Mouse (Mus musculus): ENCODE measurements around the gene Olfr1295. TPM values are rescaled to one million over a fixed set of nuclear protein-coding genes. Genes with fewer than 3 reads are reported as not detected.

Gene Olfr1295
- not detected in 2 replicates for polyA plus RNA-seq (2015; fragmentation: Nextera tagmentation; extraction: Ambion mirVana)

GRCm38 (mm10) chr2:111569581-111569980 lies at the start of gene Olfr1295:
Olfr1295 (minus strand) TSS chr2:111569681.
- no peak within 1 kb of the TSS for H3K4me2 ChIP-seq
- no peak within 1 kb of the TSS for H3K9ac ChIP-seq
- no peak within 1 kb of the TSS for H3K27ac ChIP-seq (replicated peaks)
- no peaks in the 10 kb centered on the region for H3K36me3 ChIP-seq
- H3K4me1 ChIP-seq = no peaks in the 10 kb centered on the region
- ATAC-seq (ENCODE audit: extremely low read depth, insufficient number of reproducible peaks, low FRiP score, low TSS enrichment) = no peak
- H3K27me3 ChIP-seq (replicated peaks) = no peaks in the 10 kb centered on the region
- peaks cover 3% of the 10 kb centered on the region; the same call in 1 of the 2 replicates for H3K9me3 ChIP-seq
- no peak within 1 kb of the TSS for H3K4me3 ChIP-seq

- Histone ChIP-seq H3K4me2 (no peak within 1 kb of the TSS), H3K27ac (replicated peaks) (no peak within 1 kb of the TSS), H3K36me3 (no peaks in the 10 kb centered on the region), H3K4me1 (no peaks in the 10 kb centered on the region), H3K9me3 (no peaks in the 10 kb centered on the region), H3K27me3 (replicated peaks) (no peaks in the 10 kb centered on the region), H3K9ac (no peak within 1 kb of the TSS), H3K4me3 (no peak within 1 kb of the TSS)
- WGBS = 36% methylated on average over 1 of the region's 1 CpGs
- ATAC-seq (ENCODE audit: extremely low read depth, insufficient number of reproducible peaks, low FRiP score, low TSS enrichment) = no peak
These were observed 29.3 kb downstream of the Olfr1295 start, which contains the start of gene Olfr1294 for GRCm38 (mm10) chr2:111540191-111540590. Olfr1294 (minus strand) TSS chr2:111540291.

GRCm38 (mm10) chr2:111524903-111525302 lies 44.6 kb downstream of the Olfr1295 start, which contains the start of gene Olfr1293-ps:
Olfr1293-ps (plus strand) TSS chr2:111525203.
- Histone ChIP-seq H3K27me3 (replicated peaks) (no peaks in the 10 kb centered on the region), H3K4me1 (no peaks in the 10 kb centered on the region), H3K36me3 (no peaks in the 10 kb centered on the region), H3K9me3 (peaks cover 6% of the 10 kb centered on the region), H3K9ac (no peak within 1 kb of the TSS), H3K4me2 (no peak within 1 kb of the TSS), H3K27ac (replicated peaks) (no peak within 1 kb of the TSS), H3K4me3 (no peak within 1 kb of the TSS)
- 64% methylated on average over 1 of the region's 1 CpGs for WGBS
- no peak for ATAC-seq (ENCODE audit: extremely low read depth, insufficient number of reproducible peaks, low FRiP score, low TSS enrichment)

GRCm38 (mm10) chr2:111517451-111517850 lies 52.0 kb downstream of the Olfr1295 start:
- ATAC-seq (ENCODE audit: extremely low read depth, insufficient number of reproducible peaks, low FRiP score, low TSS enrichment) = no peak
- 76% methylated on average over 10 of the region's 10 CpGs for WGBS
- no peak overlapping the region for H3K4me3 ChIP-seq

More at GRCm38 (mm10) chr2:111517451-111517850, 52.0 kb downstream of the Olfr1295 start:
- no peak overlapping the region for H3K4me2 ChIP-seq
- H3K27ac ChIP-seq (replicated peaks) = no peak overlapping the region
- no peaks in the 10 kb centered on the region for H3K36me3 ChIP-seq
- H3K9me3 ChIP-seq = peaks cover 18% of the 10 kb centered on the region
- no peak overlapping the region for H3K9ac ChIP-seq
- H3K4me1 ChIP-seq = no peaks in the 10 kb centered on the region
- H3K27me3 ChIP-seq (replicated peaks) = no peaks in the 10 kb centered on the region

Other genes starting within 250 kb of the Olfr1295 start
- not detected in 2 replicates for gene Olfr1281, start 243.2 kb downstream of the Olfr1295 start, polyA plus RNA-seq (2015; fragmentation: Nextera tagmentation; extraction: Ambion mirVana)
- not detected in 2 replicates for gene Olfr1282, start 233.6 kb downstream of the Olfr1295 start, polyA plus RNA-seq (2015; fragmentation: Nextera tagmentation; extraction: Ambion mirVana)
- gene Olfr1283, start 202.9 kb downstream of the Olfr1295 start, polyA plus RNA-seq (2015; fragmentation: Nextera tagmentation; extraction: Ambion mirVana) = not detected in 2 replicates
- not detected in 2 replicates for gene Olfr1284, start 194.2 kb downstream of the Olfr1295 start, polyA plus RNA-seq (2015; fragmentation: Nextera tagmentation; extraction: Ambion mirVana)
- gene Olfr1286, start 146.6 kb downstream of the Olfr1295 start, polyA plus RNA-seq (2015; fragmentation: Nextera tagmentation; extraction: Ambion mirVana) = not detected in 2 replicates
- gene Olfr1287, start 120.5 kb downstream of the Olfr1295 start, polyA plus RNA-seq (2015; fragmentation: Nextera tagmentation; extraction: Ambion mirVana) = not detected in 2 replicates
- gene Olfr1288, start 95.6 kb downstream of the Olfr1295 start, polyA plus RNA-seq (2015; fragmentation: Nextera tagmentation; extraction: Ambion mirVana) = not detected in 2 replicates
- gene Olfr1289, start 88.9 kb downstream of the Olfr1295 start, polyA plus RNA-seq (2015; fragmentation: Nextera tagmentation; extraction: Ambion mirVana) = not detected in 2 replicates
- gene Olfr1290, start 75.9 kb downstream of the Olfr1295 start, polyA plus RNA-seq (2015; fragmentation: Nextera tagmentation; extraction: Ambion mirVana) = 0.17 TPM in 1 of 2 replicates, not detected in the other
- gene Olfr1291-ps1, start 72.5 kb downstream of the Olfr1295 start, polyA plus RNA-seq (2015; fragmentation: Nextera tagmentation; extraction: Ambion mirVana) = not detected in 2 replicates
- not detected in 2 replicates for gene Olfr1293-ps, start 44.5 kb downstream of the Olfr1295 start, polyA plus RNA-seq (2015; fragmentation: Nextera tagmentation; extraction: Ambion mirVana)
- gene Olfr1294, start 29.4 kb downstream of the Olfr1295 start, polyA plus RNA-seq (2015; fragmentation: Nextera tagmentation; extraction: Ambion mirVana) = not detected in 2 replicates
- not detected in 2 replicates for gene Olfr1297, start 56.8 kb upstream of the Olfr1295 start, polyA plus RNA-seq (2015; fragmentation: Nextera tagmentation; extraction: Ambion mirVana)
- gene Olfr1298, start 79.5 kb upstream of the Olfr1295 start, polyA plus RNA-seq (2015; fragmentation: Nextera tagmentation; extraction: Ambion mirVana) = not detected in 2 replicates
- not detected in 2 replicates for gene Olfr1299, start 91.7 kb upstream of the Olfr1295 start, polyA plus RNA-seq (2015; fragmentation: Nextera tagmentation; extraction: Ambion mirVana)
- not detected in 2 replicates for gene Olfr1301, start 181.3 kb upstream of the Olfr1295 start, polyA plus RNA-seq (2015; fragmentation: Nextera tagmentation; extraction: Ambion mirVana)
- gene Olfr1302, start 207.7 kb upstream of the Olfr1295 start, polyA plus RNA-seq (2015; fragmentation: Nextera tagmentation; extraction: Ambion mirVana) = not detected in 2 replicates